9 mouse cellular contexts compared by ENCODE assay signal in genomic region chr7:143006097-143006755, GRCm38 (mm10). TPM values are rescaled to one million over a fixed set of nuclear protein-coding genes. Genes with fewer than 3 reads are reported as not detected.
DNase-seq lines count a peak whose midpoint lies in the region; ATAC-seq and TF ChIP-seq lines count a peak whose summit lies in the region.
"Had no signal": no experiment of that assay in that cellular context is flagged by ENCODE, and none has a peak within 500 bp of the region (broad histone marks: within the 10 kb centered on the region; RNA-seq: fewer than 3 reads in every experiment).

No protein-coding gene starts in this region.

- no peaks in the 10 kb centered on the region for H3K27me3 ChIP-seq in lung, embryonic 14.5 days (ENCODE audit: insufficient read depth, low read length)

- H3K4me3 ChIP-seq in lung, embryonic 14.5 days (ENCODE audit: low read depth, low read length), result peak overlapping the region; percentile 13; the same call in 1 of the 2 replicates
- H3K4me3 ChIP-seq: heart, adult 2 months had no signal

- peak overlapping the region; percentile 37; the same call in 1 of the 2 replicates for H3K4me2 ChIP-seq in lung, embryonic 14.5 days

- no peaks in the 10 kb centered on the region for H3K36me3 ChIP-seq in lung, embryonic 14.5 days (ENCODE audit: insufficient read depth)

- H3K27ac ChIP-seq in lung, embryonic 14.5 days (ENCODE audit: low read depth), result peak overlapping the region; percentile 74
- H3K27ac ChIP-seq: heart, adult 2 months had no signal

- ATAC-seq in lung, embryonic 14.5 days (ENCODE audit: insufficient read depth), result no peak
- no peak for ATAC-seq in monocyte, adult 5-6 weeks (replicated peaks; ENCODE audit: insufficient number of reproducible peaks, low FRiP score, low TSS enrichment, poor library complexity, severe bottlenecking)
- ATAC-seq in inflammation-experienced regulatory T-cells, adult 6 months, result no peak

- 68% methylated on average over 2 of the region's 2 CpGs for WGBS in lung, embryonic 14.5 days

- TF ChIP-seq CTCF in lung, embryonic 14.5 days (IDR thresholded peaks at IDR 0.05; ENCODE audit: low read depth), result no peak

- no peaks in the 10 kb centered on the region for H3K9me3 ChIP-seq in lung, embryonic 14.5 days (ENCODE audit: low read depth, low read length)

- peak overlapping the region; percentile 31; the same call in 1 of the 2 replicates for H3K9ac ChIP-seq in lung, embryonic 14.5 days

- H3K4me1 ChIP-seq in lung, embryonic 14.5 days (ENCODE audit: insufficient read depth), result peaks cover 18% of the 10 kb centered on the region

- DNase-seq in lung, embryonic 14.5 days, result peak; percentile 34
- no peak for DNase-seq in lung, postnatal 25 days (ENCODE audit: low spot score)
- DNase-seq in c-Kit-negative CD71-positive TER-119-positive erythroid progenitor cells, embryonic 14.5 days (ENCODE audit: low read depth, low spot score), result peak; percentile 77
- DNase-seq in liver, result peak; percentile 93
- peak; percentile 10 for DNase-seq in thymus, postnatal 0 days (ENCODE audit: low spot score)
- DNase-seq: adrenal gland, postnatal 10 days had no signal

RNA-seq across cellular contexts. Expression of gene Tspan32, which starts 1.4 kb away (rescaled TPM):
- 1.1 and 2.1 TPM in 2 replicates for polyA plus RNA-seq in lung, embryonic 14.5 days (2014; fragmentation: Nextera tagmentation; extraction: Ambion mirVana)
- polyA plus RNA-seq in thymus, postnatal 0 days (2015; fragmentation: Nextera tagmentation; extraction: Ambion mirVana), result 44.5 and 58.2 TPM in 2 replicates
- total RNA-seq in monocyte, adult 5-6 weeks (2017), result 47.6 to 98.9 TPM (median 75.2 TPM) in 3 replicates
- polyA plus RNA-seq in inflammation-experienced regulatory T-cells, adult 6 months (2017; shearing (Covaris generic)), result 100 to 1,000 TPM; 280 to 663 (median 591) TPM

RNA-seq across cellular contexts. Expression of gene Ascl2, which starts 37.2 kb away (rescaled TPM):
- 2.2 and 3.3 TPM in 2 replicates for polyA plus RNA-seq in lung, embryonic 14.5 days (2014; fragmentation: Nextera tagmentation; extraction: Ambion mirVana)
- 2.9 and 3.1 TPM in 2 replicates for polyA plus RNA-seq in thymus, postnatal 0 days (2015; fragmentation: Nextera tagmentation; extraction: Ambion mirVana)
- total RNA-seq in monocyte, adult 5-6 weeks (2017), result 1.6 TPM in 1 of 3 replicates, not detected in the others
- 1 to 10 TPM in 2 of 3 experiments, not detected in 1; 1.9 to 5.4 TPM for polyA plus RNA-seq in inflammation-experienced regulatory T-cells, adult 6 months (2017; shearing (Covaris generic))
- total RNA-seq: heart, adult 2 months had no signal

RNA-seq across cellular contexts. Expression of gene Cd81, which starts 46.3 kb away (rescaled TPM):
- 654 and 667 TPM in 2 replicates for polyA plus RNA-seq in lung, embryonic 14.5 days (2014; fragmentation: Nextera tagmentation; extraction: Ambion mirVana)
- 228 and 233 TPM in 2 replicates for polyA plus RNA-seq in thymus, postnatal 0 days (2015; fragmentation: Nextera tagmentation; extraction: Ambion mirVana)
- total RNA-seq in monocyte, adult 5-6 weeks (2017), result 75.1 to 86.6 TPM (median 75.4 TPM) in 3 replicates
- 100 to 1,000 TPM; 237 to 292 (median 262) TPM for polyA plus RNA-seq in inflammation-experienced regulatory T-cells, adult 6 months (2017; shearing (Covaris generic))

Comparison
In these comparisons a context has a peak if more than half of its experiments do, and no peak if none do; other contexts are left out.
1. RNA of gene Tspan32, which starts 1.4 kb away (polyA plus RNA-seq): 280 to 663 TPM in inflammation-experienced regulatory T-cells, adult 6 months and 44.5 to 58.2 TPM in thymus, postnatal 0 days; 1.1 to 2.1 TPM in lung, embryonic 14.5 days; every median in the first group is over 10 times any median in the second.